Mouse (Mus musculus) liver, adult (tissue): ENCODE results near the gene Tpgs1.

ENCODE experiments used
- GATA4 ChIP-seq: IDR thresholded peaks from 2 replicates; pipeline ENCODE4 v1.6.1; 2014; ENCODE audit warnings: mild to moderate bottlenecking, low read length; ENCODE audit not compliant: insufficient replicate concordance

The Tpgs1 gene

DNA sequence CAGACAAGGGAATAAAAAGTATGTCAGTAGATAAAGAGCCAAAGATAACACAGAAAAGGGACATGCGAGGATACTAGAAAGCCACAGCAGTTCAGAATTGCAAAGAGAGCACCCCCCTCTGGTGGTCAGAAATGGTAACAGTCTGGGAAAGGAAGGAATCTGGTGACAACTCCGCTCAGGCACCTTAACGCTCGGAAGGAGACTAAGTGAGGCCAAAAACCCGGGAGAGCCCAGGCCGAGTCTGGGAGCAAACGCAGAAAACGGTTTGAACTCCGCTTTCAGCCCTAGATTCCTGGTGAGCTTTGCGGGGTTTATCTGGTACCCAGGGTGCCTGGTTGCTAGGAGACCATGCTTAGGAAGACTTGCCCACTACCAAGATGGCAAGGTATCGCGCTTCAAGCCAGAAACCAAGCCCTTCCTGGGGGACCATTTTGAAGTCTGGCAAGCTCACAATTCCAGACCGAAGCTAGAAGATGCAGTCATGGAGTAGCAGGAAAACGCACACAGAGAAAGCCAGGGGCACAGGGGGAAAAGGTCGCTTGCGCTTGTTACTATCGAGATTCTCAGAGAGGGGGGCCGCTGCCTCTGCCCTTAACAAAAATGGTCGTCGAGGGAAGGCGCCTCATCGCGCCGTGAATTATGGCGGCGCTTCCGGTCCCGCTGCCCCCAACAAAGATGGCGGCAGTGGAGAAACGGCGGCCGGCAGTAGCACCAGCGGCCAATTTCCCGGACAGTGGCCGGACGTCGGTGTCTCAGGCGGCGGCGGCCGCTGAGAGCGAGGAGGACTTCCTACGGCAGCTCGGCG lies at the start of gene Tpgs1:
Gene Tpgs1, plus strand, starts transcription at position 599 of the 805 bp plus-strand sequence.
- TF ChIP-seq GATA4 = 0 out of 2 replicates have a peak, but pooled peaks have one; percentile 17

DNA sequence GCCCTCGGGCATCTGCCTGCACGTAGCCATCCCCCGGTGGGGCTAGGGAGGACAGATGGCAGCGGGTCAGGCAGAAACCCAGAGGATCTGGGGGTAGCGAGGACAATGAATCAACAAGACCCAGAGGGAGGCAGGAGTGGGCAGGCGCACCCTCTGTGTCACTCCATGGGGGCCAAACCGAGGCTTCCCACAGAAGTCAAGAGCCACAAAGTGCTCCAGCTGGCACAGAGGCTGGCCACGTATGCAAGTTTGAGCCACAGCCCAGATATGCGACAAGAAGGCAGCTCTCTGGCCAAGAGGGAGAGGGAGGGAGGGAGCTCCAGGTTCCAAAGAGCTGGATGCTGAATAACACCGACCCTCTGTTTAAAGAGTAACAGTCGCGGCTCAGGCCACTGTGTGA lies 45.2 kb upstream of the Tpgs1 start:
- TF ChIP-seq GATA4 = no peak

DNA sequence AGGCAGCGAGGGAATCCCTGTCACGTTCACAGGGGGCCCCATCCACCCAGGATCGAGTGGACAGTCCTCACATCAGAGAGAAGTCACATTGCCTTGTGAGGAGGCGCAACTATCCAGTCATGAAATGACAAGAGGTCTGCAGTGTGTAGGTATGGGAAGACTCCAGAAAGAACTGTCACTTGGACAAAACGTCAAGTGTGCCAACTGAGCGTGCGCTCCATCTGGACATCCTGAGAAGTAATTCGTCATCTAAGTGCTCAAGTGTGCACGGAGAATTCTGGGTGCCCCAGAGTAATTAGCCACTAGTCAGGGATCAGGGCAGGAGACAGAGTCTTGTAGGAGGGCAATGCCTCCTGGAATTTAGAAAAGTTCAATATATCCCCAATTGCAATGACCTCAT lies 43.8 kb upstream of the Tpgs1 start:
- TF ChIP-seq GATA4 = no peak

DNA sequence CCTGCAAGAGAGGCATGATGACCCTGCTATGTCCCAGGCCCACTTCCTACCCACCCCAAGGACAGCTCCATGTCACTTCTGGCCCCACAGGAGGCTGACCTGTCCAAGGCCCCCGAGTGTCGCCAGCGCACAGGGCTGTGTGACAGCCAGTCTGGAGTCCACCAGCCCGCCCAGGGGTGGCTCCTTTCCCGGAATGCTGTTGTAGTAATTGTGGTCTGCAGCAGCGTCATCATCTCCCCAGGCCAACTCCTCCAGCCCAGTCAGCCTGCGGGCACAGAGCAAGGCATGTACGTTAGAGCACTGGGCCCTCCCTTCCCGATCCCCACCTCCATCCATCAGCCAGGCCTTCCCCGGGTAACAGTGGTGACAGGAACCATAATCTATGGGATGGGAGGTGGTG lies 43.0 kb upstream of the Tpgs1 start:
- no peak for TF ChIP-seq GATA4

DNA sequence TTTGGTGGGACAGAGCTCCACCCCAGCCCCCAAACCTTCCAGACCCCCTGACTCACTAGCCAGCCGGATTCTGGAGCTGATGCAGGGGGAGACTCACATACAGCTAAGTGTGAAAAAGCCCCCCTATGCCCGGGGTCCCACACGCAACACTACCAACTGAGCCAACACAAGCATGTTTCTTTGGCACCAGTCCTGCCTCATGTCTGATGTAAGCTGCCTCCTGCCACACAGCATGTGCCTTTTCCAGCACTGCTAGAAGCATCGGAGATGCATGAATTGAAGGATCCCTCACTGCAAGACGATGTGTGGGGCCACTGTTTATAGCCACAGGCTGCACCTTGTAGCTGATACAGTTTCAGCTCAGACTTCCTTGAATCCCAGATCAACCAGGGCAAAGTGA lies 40.8 kb upstream of the Tpgs1 start:
- no peak for TF ChIP-seq GATA4

DNA sequence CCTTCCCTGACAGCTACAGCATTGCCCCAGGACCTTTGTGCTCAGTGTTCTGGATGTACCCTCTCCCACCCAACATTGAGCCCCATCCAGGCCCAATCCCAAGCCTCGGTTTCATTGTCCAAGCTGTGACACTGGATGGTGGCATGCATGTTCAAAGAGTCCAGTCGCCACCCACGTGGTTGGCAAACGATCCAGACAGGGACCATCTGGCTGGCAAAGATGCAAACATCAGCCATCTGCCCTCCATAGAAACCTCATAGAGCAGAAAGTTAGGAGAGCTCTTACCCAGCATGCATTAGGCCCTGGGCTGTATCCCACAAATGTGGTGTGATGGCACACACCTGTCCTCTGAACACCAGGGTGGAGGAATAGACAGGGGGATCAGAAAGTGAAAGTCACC lies 37.7 kb upstream of the Tpgs1 start:
- no peak for TF ChIP-seq GATA4

DNA sequence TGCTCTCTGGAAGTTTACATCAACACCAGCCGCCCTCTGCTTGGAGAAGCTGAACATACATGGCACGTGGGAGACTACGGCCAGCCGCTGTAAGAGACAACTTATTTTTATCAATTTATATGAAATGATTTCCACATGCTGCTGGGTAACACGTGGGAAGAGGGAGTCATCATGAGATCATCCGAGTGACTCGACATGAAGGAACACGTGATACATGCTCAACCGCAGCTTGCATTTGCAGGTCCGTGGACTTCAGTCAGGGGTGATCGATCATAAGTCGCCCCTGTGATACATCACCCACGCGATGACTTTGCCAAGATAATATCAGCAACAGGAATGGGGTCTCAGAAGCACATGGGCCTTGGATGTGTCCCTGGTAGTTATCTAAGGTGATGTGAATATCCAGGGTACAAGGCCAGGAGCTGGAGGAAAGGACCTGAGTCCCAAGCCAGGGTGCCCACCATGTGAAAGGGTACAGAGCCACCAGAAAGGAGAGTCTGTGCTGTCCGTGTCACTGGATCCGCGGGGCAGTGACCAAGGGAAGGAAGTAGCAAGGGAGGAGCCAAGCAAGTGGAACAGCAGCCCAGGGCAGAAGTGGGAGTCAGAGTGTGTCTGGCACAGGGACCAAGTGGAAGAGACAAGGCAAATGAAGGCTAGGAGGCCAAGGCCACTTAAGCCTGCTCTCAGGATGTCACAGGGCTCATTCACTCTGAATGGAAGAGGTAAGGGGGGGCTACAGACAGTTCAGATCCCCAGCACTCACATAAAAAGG lies 36.0 kb upstream of the Tpgs1 start:
- TF ChIP-seq GATA4 = no peak

DNA sequence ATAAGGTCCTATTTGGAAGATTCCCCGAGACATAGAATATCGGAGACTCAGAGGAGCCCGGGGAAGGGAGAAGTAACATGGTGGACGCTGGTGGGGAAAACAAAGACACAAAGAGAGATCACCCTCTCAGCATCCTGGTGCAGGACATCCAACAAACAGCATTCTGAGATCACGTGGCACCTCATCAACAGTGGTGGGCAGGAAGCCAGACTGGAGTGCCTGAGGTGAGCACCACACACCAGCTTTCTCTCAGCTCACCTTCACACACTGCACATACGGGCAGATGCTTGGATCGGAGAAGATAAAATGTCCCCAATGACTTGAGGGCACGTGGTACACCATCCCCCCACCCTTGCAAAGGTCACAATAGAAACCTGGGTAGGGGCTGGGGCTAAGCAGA lies 32.9 kb upstream of the Tpgs1 start:
- no peak for TF ChIP-seq GATA4

DNA sequence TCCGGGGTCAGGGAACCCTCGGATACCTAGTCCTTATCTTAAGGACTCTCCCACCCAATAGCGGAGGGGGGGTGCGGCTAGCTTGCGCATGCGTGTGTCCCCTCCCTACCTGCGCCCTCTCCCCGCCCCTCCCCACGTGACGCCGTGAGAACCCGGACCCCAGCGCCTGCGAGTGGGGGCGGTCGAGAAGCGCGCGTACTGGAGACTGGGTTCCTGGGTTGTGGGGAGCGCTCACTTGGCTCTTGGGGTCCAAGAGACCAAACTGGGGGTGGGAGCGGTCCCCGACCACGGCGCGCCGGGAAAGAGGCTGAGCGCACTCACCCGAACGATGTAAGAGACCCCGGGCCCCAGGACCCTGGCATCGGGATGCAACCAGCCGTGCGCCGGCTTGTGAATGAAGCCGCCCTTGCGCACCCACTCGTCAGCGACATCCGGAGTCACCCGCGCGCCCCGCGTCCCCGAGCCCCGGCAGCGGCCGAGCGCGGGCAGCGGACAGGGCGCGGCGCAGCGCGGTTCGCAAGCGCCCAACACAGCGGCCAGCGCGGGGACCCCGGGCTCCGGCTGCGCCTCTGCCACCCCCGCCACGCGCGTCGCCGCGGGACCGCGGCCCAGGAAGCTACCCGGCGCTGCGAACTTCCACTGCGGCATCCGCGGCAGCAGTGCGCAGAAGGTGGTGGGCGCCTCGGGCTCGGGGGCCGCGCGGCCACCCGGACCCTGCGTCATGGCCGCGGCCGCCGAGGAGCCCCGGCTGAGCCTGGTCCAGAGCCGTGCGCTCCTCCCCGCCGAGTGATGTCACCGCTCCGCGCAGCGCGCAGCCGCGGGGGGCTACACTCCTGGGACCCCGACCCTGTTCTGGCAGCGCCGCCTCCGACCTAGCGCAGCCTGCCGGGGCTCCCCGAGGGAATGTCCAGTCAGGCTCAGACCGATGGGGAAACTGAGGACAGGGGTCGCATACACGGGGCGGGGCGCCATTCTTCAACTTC lies 31.8 kb upstream of the Tpgs1 start, which contains the start of gene Shc2:
Gene Shc2, minus strand, starts transcription at position 791 of the 983 bp plus-strand sequence.
- no peak for TF ChIP-seq GATA4

DNA sequence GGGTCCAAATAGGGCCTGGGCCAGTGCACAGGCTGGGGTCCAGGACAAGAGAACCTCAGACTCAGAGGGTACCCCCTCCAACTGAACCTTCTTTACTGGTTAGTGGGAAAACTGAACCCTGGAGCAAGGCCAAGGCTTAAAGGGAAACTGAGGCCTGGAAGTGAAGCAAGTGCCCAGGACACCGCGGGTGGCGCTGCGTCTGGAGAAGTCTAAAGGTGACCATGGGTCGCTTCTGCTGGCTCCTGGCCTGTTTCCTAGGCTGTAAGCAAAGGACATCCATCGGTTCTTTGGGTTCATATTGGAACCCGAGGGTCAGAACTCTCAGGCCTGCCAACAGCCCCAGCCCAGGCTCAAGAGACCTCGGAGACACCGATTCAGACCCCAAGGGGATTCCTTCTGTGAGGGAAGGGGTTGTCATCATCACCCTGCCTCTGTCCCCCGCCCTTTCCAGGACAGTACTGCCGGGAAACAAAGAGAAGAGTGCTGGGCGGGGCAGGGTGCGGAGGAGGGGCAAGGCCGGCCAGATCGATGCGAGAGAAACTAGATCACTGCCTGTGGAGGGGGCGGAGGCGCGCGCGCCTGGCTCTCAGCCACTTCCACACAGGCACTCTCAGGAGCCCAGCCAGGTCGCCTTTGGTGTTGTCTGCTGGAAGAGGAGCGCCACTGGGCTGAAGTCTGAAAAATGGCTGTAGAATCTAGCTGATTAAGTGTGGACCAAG lies 30.5 kb upstream of the Tpgs1 start:
- no peak for TF ChIP-seq GATA4

DNA sequence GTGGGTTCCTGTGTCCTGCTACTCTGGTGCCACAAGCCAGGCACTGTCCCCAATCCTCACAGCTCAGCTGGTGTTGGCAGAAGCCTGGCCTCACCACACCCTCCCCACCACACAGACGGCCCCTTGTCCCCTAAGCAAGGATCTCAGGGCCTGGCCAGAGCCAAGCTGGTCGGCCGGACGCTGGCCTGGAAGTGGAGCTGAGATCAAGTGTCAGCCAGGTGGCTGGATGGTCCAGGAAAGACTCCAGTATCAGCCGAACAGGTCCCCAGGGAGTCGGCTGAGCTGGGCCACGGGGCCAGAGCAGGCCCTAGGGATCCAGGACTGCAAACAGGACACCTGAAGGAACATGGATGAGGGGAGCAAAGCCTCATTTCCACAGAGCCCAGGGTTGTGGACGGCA lies 23.5 kb upstream of the Tpgs1 start, which contains the start of gene Odf3l2:
Gene Odf3l2, minus strand, starts transcription at position 28 of the 400 bp plus-strand sequence.
- TF ChIP-seq GATA4 = no peak

DNA sequence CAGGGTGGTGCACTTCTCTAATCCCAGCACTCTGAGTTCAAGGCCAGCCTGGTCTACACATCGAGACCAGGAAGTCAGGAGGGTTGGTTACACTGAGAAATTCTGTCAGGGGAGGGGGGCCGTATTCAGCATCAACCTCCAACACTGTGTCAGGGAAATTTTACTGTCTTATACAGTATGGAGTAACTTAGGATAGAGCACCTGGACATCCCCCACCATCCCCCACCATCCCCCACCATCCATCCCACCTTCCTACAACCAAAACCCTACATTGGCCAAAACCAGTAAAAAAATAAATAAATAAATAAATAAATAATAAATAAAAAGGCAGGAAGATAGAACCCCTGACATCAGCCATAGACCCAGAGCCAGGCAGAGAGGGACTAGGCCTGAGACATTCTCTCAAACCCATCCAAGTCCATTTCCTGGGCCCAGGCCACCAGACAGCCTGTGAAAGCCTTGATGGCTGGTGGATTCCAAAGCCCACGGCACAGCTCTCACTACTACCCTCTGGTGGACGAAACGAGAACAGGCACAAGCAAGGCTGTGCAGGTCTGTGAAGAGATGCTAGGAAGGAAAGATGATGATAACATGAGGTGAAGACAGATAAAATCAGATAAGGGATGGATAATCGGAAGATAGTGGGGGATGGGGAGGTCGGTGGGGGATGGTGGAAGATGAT lies 20.0 kb upstream of the Tpgs1 start:
- TF ChIP-seq GATA4 = no peak

DNA sequence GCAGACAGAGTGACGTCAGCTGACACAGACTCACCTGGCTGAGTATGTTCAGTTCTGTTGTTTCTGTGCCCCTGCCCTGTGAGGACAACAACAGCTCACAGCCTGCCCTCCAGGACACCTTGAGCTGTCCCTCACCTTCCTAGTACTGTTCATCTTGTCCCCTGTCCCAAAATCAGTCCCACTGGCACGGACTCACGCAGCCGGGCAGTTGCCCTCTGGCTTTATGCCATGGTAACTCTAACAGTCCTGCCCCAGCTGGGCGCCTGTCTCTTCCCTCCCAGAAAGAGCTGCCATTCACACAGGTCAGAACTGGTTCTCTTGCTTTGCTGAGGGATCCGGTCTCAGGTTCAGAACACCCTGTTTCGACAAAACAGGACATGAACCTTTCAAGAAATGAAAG lies 16.4 kb upstream of the Tpgs1 start:
- TF ChIP-seq GATA4 = no peak

DNA sequence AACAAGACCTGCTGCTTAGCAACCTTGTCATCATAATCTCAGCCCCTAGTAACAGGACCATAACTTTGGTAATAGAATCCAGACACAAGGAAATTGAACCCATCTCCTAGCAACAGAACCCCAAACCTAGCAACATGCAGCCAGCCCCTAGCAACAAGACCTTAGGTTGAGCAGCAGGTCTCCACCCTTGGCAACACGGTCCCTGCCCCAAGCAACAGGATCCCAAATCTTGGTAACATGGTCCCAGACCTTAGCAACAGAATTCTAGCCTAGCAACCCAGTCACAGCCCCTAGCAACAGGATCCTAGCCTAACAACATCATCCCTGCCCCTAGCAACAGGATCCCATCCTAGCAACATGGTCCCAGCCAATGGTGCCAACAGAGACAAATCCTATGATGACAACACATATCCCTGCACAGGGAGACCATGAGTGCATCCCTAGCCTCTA lies 14.2 kb upstream of the Tpgs1 start:
- TF ChIP-seq GATA4 = no peak
